Mouse (Mus musculus): ENCODE data around the gene Dhx9. TPM values are rescaled to one million over a fixed set of nuclear protein-coding genes. Genes with fewer than 3 reads are reported as not detected.

Dhx9 gene
- total RNA-seq (2023): 100 to 1,000 TPM; 132 to 134 TPM

GRCm38 (mm10) chr1:153487500-153487879 is at the start of gene Dhx9:
Dhx9 (minus strand) TSS chr1:153487660.

DNA sequence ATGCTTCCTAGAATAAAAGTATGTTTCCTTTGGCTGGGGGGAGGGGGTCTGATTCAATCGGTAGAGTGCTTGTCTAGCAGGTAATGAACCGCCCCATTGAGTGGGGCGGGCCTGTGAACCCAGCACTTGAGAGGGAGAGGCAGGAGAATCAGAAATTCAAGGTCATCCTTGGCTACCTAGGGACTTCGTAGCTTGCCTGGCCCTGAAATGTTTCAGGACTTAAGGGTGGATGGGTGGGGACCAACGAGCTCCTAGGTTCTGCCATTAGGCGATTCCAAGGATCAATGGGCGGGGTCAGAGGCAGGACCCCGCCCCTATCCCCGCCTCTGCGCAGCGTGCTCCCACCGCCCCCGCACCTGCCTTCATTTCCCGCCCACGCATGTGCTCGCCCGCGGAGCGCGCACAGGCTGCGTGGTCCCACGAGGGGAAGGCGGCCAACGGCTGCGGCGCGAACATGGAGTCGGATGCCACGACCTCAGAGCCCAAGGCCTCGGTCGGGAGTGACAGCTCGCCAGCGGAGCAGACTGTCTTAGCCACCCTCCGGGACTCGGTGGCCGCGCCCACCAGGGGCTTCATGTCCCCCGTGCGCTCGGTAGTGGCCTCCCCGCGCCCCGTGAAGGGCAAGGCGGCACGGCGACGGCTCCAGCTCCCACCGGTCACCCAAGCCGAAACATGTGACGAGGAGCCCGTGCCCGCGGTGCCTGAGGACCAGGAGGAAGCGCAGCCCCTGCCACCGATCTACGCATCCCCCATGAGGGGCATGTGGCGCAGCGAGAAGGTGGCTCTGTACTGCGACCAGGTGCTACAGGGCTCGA is 62.5 kb downstream of the Dhx9 start, which contains the start of gene Shcbp1l:
Shcbp1l (plus strand) TSS at position 393 of the 815 bp plus-strand sequence.

Other genes starting within 250 kb of the Dhx9 start
- gene Lamc1, start 154.9 kb downstream of the Dhx9 start, total RNA-seq (2023): 1 to 10 TPM; 1.1 TPM
- gene Shcbp1l, start 62.5 kb downstream of the Dhx9 start, total RNA-seq (2023): under 1 TPM; 0.29 to 0.94 TPM
- 1 to 10 TPM; 5.4 to 6.0 TPM for gene Npl, start 62.4 kb upstream of the Dhx9 start, total RNA-seq (2023)
- gene Rgs8, start 165.4 kb upstream of the Dhx9 start, total RNA-seq (2023): not detected

Measured in monocyte, adult 59 days (primary cell).